Comparison of ENCODE assay signal across 8 mouse cellular contexts in the genomic region with DNA sequence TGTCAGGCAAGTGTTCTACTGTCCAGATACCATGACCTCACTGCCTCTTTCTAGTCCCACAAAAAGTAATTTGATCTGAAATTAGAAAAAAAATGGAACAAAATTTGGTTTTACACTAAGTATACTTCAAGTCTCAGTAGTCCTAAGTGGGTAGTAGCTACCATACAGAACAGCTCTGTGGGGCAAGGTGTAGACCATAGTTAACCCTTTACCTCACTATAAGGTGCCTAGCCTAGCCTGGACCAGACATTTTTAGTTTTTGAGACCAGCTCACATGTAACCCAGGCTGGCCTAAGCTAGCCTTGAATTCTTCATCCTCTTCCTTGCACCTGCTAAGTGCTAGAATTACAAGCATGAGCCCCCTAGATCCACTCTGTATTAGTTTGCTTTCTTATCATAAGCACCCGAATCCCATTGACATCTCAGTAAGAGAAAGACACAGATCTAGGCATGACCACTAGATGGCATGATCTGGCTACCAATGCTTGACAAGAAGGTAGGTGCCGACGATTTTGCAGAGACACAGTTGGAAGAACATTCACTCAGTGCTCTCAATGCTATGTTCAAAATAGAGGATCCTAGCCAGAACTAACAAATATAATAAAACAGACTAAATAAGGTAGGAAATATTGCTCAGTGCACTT. TPM values are rescaled to one million over a fixed set of nuclear protein-coding genes. Genes with fewer than 3 reads are reported as not detected.
A peak's percentile ranks its signal among the peaks of the same experiment; 100 is the strongest.
DNase-seq lines count a peak whose midpoint lies in the region; ATAC-seq and TF ChIP-seq lines count a peak whose summit lies in the region.

No protein-coding gene starts in this region.

- H3K4me2 ChIP-seq in kidney, embryonic 16.5 days (replicated peaks; ENCODE audit: low read depth, low read length), result no peak overlapping the region
- H3K4me2 ChIP-seq in liver, embryonic 11.5 days, result no peak overlapping the region

- no peak overlapping the region for H3K27ac ChIP-seq in kidney, adult 2 months (ENCODE audit: insufficient read depth, low read depth, low read length)
- H3K27ac ChIP-seq in kidney, embryonic 16.5 days (ENCODE audit: low read length), result no peak overlapping the region
- H3K27ac ChIP-seq in cerebellum, adult 2 months (ENCODE audit: insufficient read depth, low read length), result no peak overlapping the region
- H3K27ac ChIP-seq in liver, embryonic 11.5 days (ENCODE audit: low read depth, low read length), result no peak overlapping the region

- WGBS in kidney, adult 2 months, result under 1% methylated on average over 3 of the region's 3 CpGs
- 3% methylated on average over 3 of the region's 3 CpGs for WGBS in kidney, embryonic 16.5 days
- WGBS in cerebellum, adult 2 months, result under 1% methylated on average over 3 of the region's 3 CpGs
- 4% methylated on average over 3 of the region's 3 CpGs for WGBS in liver, embryonic 11.5 days

- H3K4me1 ChIP-seq in kidney, adult 2 months (ENCODE audit: control insufficient read depth, insufficient read depth, low read length), result no peaks in the 10 kb centered on the region
- peaks cover 6% of the 10 kb centered on the region for H3K4me1 ChIP-seq in kidney, embryonic 16.5 days (ENCODE audit: insufficient read depth, low read length)
- H3K4me1 ChIP-seq in cerebellum, adult 2 months (ENCODE audit: control insufficient read depth, insufficient read depth, low read length), result no peaks in the 10 kb centered on the region
- H3K4me1 ChIP-seq in liver, embryonic 11.5 days (replicated peaks; ENCODE audit: control insufficient read depth, insufficient read depth, low read length), result peaks cover 11% of the 10 kb centered on the region

- peak; percentile 80 for TF ChIP-seq CTCF in kidney, adult 2 months (conservative IDR thresholded peaks at IDR 0.05; ENCODE audit: insufficient read depth, insufficient read length, low read depth, low read length)
- peak; percentile 79; the same call in 1 of the 2 replicates for TF ChIP-seq CTCF in cerebellum, adult 2 months (IDR thresholded peaks at IDR 0.05; ENCODE audit: borderline replicate concordance, insufficient read depth, low read depth, low read length)

- H3K4me3 ChIP-seq in kidney, adult 2 months (ENCODE audit: insufficient read depth, low read depth, low read length), result no peak overlapping the region
- no peak overlapping the region for H3K4me3 ChIP-seq in kidney, embryonic 16.5 days (ENCODE audit: low read length)
- H3K4me3 ChIP-seq in cerebellum, adult 2 months (replicated peaks; ENCODE audit: insufficient read depth, low read depth, low read length), result no peak overlapping the region
- H3K4me3 ChIP-seq in liver, embryonic 11.5 days (ENCODE audit: low read depth, low read length), result no peak overlapping the region

- peak; percentile 90 for DNase-seq in kidney, adult 2 months
- DNase-seq in cerebellum, adult 2 months, result peak; percentile 50 to 76
- DNase-seq in kidney, adult 8-10 months, result peak; percentile 71 to 80
- DNase-seq in liver, embryonic 11.5 days (ENCODE audit: low spot score), result no peak
- peak; percentile 87 for DNase-seq in naive thymus-derived CD4-positive, alpha-beta T cell, adult 2 months (ENCODE audit: low read depth)
- DNase-seq in thymus, postnatal 14 days, result peak; percentile 78

- H3K9me3 ChIP-seq in kidney, embryonic 16.5 days (ENCODE audit: low read length), result no peaks in the 10 kb centered on the region
- H3K9me3 ChIP-seq in liver, embryonic 11.5 days (ENCODE audit: control insufficient read depth, low read length), result no peaks in the 10 kb centered on the region

- ATAC-seq in kidney, embryonic 16.5 days (ENCODE audit: low FRiP score, low TSS enrichment), result no peak
- ATAC-seq in granulocyte monocyte progenitor cell, adult 5-6 weeks (replicated peaks; ENCODE audit: poor library complexity, severe bottlenecking), result peak; percentile 83
- peak; percentile 29; the same call in 1 of the 2 replicates for ATAC-seq in liver, embryonic 11.5 days (replicated peaks; ENCODE audit: low FRiP score)

- H3K27me3 ChIP-seq in kidney, adult 2 months (replicated peaks; ENCODE audit: control insufficient read depth, insufficient read depth, low read length), result no peaks in the 10 kb centered on the region
- no peaks in the 10 kb centered on the region for H3K27me3 ChIP-seq in kidney, embryonic 16.5 days (ENCODE audit: insufficient read depth, low read length)
- no peaks in the 10 kb centered on the region for H3K27me3 ChIP-seq in cerebellum, adult 2 months (ENCODE audit: control insufficient read depth, insufficient read depth, low read length)
- no peaks in the 10 kb centered on the region for H3K27me3 ChIP-seq in liver, embryonic 11.5 days (replicated peaks; ENCODE audit: control insufficient read depth, insufficient read depth, low read length)

- TF ChIP-seq POLR2A in kidney, adult 2 months (IDR thresholded peaks at IDR 0.05; ENCODE audit: low read depth, low read length), result no peak
- no peak for TF ChIP-seq POLR2A in cerebellum, adult 2 months (IDR thresholded peaks at IDR 0.05; ENCODE audit: borderline replicate concordance, insufficient read depth, low read length)

- H3K9ac ChIP-seq in kidney, embryonic 16.5 days (replicated peaks; ENCODE audit: low read length), result no peak overlapping the region
- no peak overlapping the region for H3K9ac ChIP-seq in liver, embryonic 11.5 days (ENCODE audit: low read depth, low read length)

- no peaks in the 10 kb centered on the region for H3K36me3 ChIP-seq in kidney, adult 2 months (ENCODE audit: control insufficient read depth, insufficient read depth, low read length)
- H3K36me3 ChIP-seq in kidney, embryonic 16.5 days (ENCODE audit: insufficient read depth, low read length), result no peaks in the 10 kb centered on the region
- H3K36me3 ChIP-seq in liver, embryonic 11.5 days (ENCODE audit: control insufficient read depth, insufficient read depth, low read length), result no peaks in the 10 kb centered on the region

RNA-seq across cellular contexts. Expression of gene Tmbim1, which starts 7.7 kb away (rescaled TPM):
- 74.1 and 103 TPM in 2 replicates for polyA plus RNA-seq in kidney, adult 2 months (2012; rRNA removed)
- polyA plus RNA-seq in kidney, embryonic 16.5 days (2015; fragmentation: Nextera tagmentation; extraction: Ambion mirVana), result 33.5 and 35.1 TPM in 2 replicates
- polyA plus RNA-seq in cerebellum, adult 2 months (2012; rRNA removed), result 56.1 and 58.2 TPM in 2 replicates
- 21.9 and 24.6 TPM in 2 replicates for total RNA-seq in granulocyte monocyte progenitor cell, adult 5-6 weeks (2014; fragmentation: Nextera tagmentation)
- total RNA-seq in granulocyte monocyte progenitor cell, adult 5-6 weeks (2017), result 13.8 and 15.0 TPM in 2 replicates
- 21.7 and 22.9 TPM in 2 replicates for polyA plus RNA-seq in liver, embryonic 11.5 days (2014; fragmentation: Nextera tagmentation; extraction: Ambion mirVana)

RNA-seq across cellular contexts. Expression of gene Pnkd, which starts 28.4 kb away (rescaled TPM):
- polyA plus RNA-seq in kidney, adult 2 months (2012; rRNA removed), result 139 and 165 TPM in 2 replicates
- 149 and 156 TPM in 2 replicates for polyA plus RNA-seq in kidney, embryonic 16.5 days (2015; fragmentation: Nextera tagmentation; extraction: Ambion mirVana)
- 185 and 201 TPM in 2 replicates for polyA plus RNA-seq in cerebellum, adult 2 months (2012; rRNA removed)
- total RNA-seq in granulocyte monocyte progenitor cell, adult 5-6 weeks (2014; fragmentation: Nextera tagmentation), result 28.7 and 49.8 TPM in 2 replicates
- 9.0 and 14.1 TPM in 2 replicates for total RNA-seq in granulocyte monocyte progenitor cell, adult 5-6 weeks (2017)
- 79.7 and 84.3 TPM in 2 replicates for polyA plus RNA-seq in liver, embryonic 11.5 days (2014; fragmentation: Nextera tagmentation; extraction: Ambion mirVana)

RNA-seq across cellular contexts. Expression of gene Aamp, which starts 28.6 kb away (rescaled TPM):
- polyA plus RNA-seq in kidney, adult 2 months (2012; rRNA removed), result 212 and 217 TPM in 2 replicates
- 322 and 350 TPM in 2 replicates for polyA plus RNA-seq in kidney, embryonic 16.5 days (2015; fragmentation: Nextera tagmentation; extraction: Ambion mirVana)
- 186 and 198 TPM in 2 replicates for polyA plus RNA-seq in cerebellum, adult 2 months (2012; rRNA removed)
- total RNA-seq in granulocyte monocyte progenitor cell, adult 5-6 weeks (2014; fragmentation: Nextera tagmentation), result 100 and 106 TPM in 2 replicates
- 98.8 and 140 TPM in 2 replicates for total RNA-seq in granulocyte monocyte progenitor cell, adult 5-6 weeks (2017)
- 190 and 193 TPM in 2 replicates for polyA plus RNA-seq in liver, embryonic 11.5 days (2014; fragmentation: Nextera tagmentation; extraction: Ambion mirVana)

RNA-seq across cellular contexts. Expression of gene Gpbar1, which starts 34.8 kb away (rescaled TPM):
- polyA plus RNA-seq in kidney, adult 2 months (2012; rRNA removed), result 0.20 and 0.48 TPM in 2 replicates
- 1.6 and 1.9 TPM in 2 replicates for polyA plus RNA-seq in kidney, embryonic 16.5 days (2015; fragmentation: Nextera tagmentation; extraction: Ambion mirVana)
- not detected in 2 replicates for polyA plus RNA-seq in cerebellum, adult 2 months (2012; rRNA removed)
- total RNA-seq in granulocyte monocyte progenitor cell, adult 5-6 weeks (2014; fragmentation: Nextera tagmentation), result not detected in 2 replicates
- not detected in 2 replicates for total RNA-seq in granulocyte monocyte progenitor cell, adult 5-6 weeks (2017)
- polyA plus RNA-seq in liver, embryonic 11.5 days (2014; fragmentation: Nextera tagmentation; extraction: Ambion mirVana), result 2.8 and 3.2 TPM in 2 replicates

RNA-seq across cellular contexts. Expression of gene Catip, which starts 48.7 kb away (rescaled TPM):
- polyA plus RNA-seq in kidney, adult 2 months (2012; rRNA removed), result 0.33 and 0.43 TPM in 2 replicates
- 0.50 and 0.53 TPM in 2 replicates for polyA plus RNA-seq in kidney, embryonic 16.5 days (2015; fragmentation: Nextera tagmentation; extraction: Ambion mirVana)
- polyA plus RNA-seq in cerebellum, adult 2 months (2012; rRNA removed), result 2.1 and 3.3 TPM in 2 replicates
- total RNA-seq in granulocyte monocyte progenitor cell, adult 5-6 weeks (2014; fragmentation: Nextera tagmentation), result 1.9 TPM in 1 of 2 replicates, not detected in the other
- not detected in 2 replicates for total RNA-seq in granulocyte monocyte progenitor cell, adult 5-6 weeks (2017)
- polyA plus RNA-seq in liver, embryonic 11.5 days (2014; fragmentation: Nextera tagmentation; extraction: Ambion mirVana), result 0.21 TPM in 1 of 2 replicates, not detected in the other
